Mouse (Mus musculus): Measurements from ENCODE around the gene Nop16.

Nop16 gene

DNA sequence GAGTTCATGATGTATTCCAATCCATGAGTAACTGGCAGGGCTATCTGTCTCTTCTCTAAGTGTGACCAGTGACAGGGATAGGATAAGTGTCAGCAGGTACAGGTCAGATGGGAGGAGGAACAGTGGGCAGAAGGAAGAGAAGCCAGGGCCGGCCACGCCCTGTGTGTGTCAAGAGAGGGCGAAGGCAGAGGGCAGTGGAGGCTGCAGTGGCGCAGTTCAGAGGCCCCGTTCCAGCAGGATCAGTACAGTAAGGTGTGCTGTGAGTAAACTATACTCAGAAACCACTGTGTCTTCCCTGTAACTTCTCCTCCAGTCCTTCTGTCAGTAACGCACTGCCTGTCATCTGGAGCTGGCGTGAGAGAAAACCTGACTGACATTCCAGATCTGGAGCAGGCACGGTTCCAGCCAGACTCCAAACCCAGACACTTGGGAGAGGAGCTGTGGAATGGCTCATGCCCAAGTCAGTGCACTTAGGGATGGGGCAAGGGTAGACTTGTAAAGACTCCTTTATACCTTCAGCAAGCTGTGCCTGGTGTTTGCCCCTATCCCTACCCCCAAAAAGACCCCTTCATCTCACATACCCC is 6.3 kb upstream of the Nop16 start:
- DNase-seq, result no peak

DNA sequence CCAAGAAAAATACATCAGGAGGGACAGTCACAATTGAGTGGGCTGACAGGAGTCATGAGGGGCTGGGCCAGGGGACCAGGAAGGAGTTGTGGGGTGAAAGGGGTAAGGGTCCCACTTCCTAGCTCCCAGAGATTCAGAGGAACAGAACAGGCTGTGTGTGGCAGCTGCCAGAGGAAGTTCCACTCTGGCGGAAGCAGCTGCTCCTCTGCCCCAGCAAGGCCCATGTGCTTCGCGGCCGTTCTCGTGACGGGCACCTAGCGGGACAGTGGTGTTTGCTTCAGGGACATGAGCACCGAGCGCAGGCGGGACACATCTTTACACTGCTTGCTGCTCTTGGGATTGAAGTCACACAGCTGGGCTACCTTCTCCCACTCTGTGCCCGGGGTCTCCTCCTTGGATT is 3.7 kb upstream of the Nop16 start:
- DNase-seq, result no peak

DNA sequence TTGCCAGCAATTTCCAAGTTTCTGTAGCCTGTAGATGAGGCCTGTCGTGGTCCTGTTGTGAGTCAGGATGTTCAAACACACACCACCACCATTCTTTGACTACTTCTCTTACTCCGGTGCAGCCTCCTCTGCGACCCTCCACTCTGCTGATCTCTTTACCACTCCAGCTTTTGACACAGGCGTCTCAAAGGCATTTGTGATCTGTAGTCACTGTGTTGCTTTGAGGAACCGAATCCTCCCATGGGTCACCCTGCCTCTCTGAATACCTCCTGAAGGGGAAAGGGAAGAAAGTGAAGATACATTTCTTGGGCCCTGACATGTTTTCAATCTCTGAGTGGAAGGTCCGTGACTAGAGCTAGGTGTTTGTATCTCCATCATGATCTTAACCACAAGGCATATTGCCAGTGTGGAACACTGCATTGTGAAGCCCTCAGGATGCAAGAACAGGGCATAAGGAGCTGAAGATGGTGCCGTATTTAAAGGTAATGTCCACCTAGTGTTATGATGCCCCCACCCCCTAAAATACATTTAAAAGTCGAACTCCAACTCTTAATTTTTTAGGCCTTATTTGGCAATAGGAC is 2.0 kb upstream of the Nop16 start:
- DNase-seq, result no peak

DNA sequence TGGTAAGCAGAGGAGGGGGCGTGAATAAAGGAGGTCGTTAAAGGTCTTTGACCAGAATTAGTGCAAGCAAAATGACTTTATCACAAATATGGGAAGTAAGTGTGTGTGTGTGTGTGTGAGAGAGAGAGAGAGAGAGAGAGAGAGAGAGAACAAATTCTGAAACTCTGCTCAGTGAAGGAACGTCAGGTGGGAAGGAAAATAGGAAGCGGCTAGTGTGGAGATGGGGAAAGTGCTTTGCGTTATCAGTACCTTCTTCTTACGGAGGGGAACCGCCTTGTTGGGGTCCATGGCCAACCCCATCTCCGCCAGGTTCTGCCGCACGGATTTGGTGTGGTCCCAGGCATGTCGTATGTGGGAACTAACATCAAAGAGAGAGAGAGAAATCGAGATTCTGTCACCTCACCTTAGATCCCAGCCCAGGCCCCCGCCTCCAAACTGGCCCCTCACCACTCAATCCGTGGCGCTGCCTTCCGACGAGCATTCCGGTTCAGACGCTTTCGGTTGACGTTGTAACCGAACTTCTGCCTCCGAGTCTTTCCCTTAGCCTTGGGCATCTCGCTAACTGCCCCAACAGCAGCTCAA is 385 bp downstream of the Nop16 start:
- no peak for DNase-seq

DNA sequence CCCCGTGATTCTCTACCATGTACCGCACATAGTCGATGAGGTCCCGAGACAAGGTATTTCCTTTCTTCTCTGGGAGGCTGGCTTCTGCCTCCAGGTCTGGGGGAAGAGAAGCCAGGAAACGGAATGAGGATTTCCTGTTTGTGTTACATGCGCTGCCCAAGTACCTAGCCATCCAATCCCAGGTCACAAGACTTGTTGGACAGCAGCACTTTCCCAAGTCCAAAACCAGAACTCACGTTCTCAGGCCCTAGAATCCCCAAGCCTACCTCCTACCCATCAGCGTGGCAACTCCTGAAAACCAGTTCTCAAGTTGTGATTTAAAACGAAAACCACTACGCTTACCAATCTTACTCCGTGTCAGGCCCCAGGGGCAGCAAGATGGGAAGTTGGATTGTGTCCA is 4.1 kb downstream of the Nop16 start:
- no peak for DNase-seq

DNA sequence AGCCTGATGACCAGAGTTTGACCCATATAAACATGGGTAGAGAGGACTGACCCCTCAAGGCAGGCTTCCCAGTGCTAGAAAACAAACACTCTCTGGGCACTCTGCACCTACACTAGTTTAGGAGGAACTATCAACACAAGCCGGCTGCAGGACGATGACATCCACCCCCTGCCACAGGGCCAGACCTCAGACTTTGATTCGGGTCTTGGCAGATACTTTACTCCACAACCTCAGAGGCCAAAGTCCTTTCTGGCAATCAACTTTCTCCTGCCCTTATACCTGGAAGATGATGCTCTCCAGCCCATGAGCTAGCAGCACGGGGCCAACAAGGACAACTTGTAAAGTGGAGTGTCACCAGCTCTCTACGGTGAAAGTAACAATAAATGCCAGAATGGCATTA is 7.0 kb downstream of the Nop16 start:
- DNase-seq, result no peak

DNA sequence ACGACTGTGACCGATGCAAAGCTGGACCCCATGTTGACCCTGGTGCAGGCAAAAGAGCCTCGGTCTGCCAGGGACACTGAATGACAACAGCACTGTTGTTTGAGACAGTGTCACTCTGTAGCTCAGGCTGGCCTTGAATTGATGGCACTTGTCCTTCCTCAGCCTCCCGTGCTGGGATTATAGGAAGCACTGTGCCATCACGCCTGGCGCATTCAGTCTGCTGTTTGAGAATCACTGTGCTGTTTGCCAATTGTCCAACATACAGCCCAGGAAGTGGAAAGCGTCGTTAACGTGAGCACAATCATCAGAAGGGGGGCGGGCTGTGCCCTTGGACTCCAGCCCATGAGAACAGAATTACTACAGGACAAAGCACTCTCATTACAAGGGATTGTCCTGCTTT is 7.8 kb downstream of the Nop16 start:
- no peak for DNase-seq

DNA sequence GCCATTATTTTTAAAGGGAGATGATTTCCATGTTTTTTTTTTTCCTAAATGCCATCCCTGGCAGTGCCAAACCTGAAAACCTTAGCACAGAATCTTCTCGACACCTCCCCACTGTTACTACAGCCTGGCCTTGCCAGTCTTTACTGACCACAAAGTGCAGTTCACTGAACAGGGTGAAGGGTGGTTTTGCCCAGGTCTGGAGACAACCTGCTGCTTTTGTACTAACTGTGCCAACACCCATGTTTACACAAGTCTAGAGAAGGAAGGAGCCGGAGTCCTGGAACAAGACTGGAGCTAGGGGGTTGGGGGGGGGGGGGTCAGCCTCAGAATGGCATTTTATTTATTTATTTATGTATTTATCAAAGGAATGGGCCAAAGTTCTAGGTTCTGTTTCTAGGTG is 8.5 kb downstream of the Nop16 start:
- DNase-seq, result no peak

DNA sequence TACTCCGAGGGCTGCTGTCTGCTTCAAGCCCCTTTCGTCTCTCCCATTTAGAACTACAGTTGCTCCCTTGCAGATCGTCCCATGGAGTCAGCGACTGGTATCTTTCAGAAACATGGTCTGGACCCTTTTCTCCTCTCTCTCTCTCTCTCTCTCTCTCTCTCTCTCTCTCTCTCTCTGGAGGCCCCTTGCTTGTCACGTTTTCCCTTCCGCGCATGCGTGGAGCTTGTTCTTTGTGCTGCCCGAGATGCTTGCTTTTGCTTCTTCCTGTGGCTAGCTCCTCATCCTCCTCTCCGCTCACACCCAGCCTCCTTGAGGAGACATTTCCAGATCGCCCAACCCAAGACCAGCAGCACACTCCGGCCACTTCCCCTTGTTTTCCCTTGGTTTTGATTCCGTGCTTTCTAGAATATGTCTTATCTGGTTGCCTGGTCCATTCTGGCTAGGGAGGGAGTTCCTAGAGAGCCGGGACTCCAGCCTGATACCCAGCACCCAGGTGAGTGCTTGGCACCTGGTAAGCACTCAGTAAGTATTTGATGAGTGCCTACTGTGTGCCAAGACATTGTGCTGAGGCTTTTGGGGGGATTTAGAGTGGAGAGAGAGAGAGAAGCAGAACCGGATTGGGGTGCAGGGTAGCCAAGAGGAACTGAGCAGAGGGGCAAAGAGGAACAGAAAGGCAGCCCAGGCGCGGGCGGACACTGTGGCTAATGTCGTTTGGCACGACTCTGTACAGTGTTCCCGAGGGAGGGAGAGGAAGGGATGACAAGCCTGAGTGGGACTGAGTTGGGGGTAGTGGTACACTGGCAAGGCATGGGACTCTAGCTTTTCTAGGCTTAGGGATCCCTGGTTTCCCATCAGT is 12.0 kb downstream of the Nop16 start:
- DNase-seq, result no peak

DNA sequence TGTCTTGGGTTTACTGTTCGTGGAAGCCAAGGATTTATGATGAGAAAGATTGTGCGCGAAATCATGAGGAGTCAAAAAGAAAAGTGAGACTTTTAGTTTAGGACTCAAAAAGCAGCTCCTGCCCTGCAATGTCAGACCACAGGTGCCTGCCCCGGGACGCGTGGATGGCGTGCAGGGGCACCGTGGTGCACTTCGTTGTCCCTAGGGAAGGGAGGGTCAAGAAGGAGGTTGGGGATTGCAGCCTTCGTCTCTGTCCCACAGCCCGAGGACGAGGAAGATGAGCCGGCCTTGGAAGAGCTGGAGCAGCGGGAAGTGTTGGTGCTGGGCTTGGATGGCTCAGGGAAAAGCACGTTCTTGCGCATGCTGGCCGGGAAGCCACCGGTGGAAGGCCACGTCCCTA is 14.4 kb downstream of the Nop16 start:
- DNase-seq, result no peak

DNA sequence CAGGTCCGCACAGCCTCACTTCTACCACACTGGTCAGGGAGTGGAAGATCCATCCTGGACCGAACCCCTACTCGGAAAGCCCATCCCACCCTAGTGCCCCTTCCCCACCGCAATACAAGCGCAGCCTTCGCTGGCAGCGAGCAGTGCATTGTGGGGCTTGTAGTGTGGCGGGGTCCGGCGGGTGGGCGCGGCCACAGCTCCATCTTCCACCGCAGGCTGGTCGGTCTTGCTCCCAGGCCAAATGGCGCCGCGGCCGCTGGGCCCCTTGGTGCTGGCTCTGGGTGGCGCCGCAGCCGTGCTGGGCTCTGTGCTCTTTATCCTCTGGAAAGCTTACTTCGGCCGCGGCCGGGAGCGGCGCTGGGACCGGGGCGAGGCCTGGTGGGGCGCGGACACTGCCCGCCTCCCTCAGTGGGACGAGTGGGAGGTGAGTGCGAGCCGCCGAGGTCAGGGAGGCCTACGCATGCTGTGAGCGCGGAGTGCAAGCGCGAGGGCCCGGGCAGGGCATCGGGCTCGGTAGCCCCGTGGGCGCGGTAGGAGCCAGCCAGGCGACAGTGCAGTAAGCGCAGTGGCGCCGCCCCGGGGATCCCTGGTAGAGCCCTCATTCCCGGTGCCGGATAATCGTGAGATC is 14.9 kb downstream of the Nop16 start, which contains the start of gene Arl10:
Gene Arl10 (plus strand): TSS at position 162 of the 628 bp plus-strand sequence.
- peak; percentile 91 for DNase-seq

DNA sequence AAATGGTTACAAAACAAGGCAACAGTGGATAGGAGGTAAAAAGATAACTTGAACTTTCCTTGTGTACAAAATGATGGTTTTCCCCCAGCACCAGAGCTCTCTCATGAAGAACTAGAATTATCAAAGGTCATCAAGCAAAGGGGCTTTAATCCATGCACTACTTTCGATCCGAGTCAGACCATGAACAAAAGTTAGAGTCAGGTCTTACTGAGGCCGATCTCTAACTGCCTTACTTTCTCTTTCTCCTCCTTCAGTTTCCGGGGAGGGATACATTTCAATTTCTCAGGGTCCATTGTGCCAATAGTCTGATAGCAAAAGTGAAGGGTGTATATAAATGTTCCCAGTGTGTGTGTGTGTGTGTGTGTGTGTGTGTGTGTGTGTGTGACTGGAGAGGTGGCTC is 17.3 kb downstream of the Nop16 start:
- no peak for DNase-seq

DNA sequence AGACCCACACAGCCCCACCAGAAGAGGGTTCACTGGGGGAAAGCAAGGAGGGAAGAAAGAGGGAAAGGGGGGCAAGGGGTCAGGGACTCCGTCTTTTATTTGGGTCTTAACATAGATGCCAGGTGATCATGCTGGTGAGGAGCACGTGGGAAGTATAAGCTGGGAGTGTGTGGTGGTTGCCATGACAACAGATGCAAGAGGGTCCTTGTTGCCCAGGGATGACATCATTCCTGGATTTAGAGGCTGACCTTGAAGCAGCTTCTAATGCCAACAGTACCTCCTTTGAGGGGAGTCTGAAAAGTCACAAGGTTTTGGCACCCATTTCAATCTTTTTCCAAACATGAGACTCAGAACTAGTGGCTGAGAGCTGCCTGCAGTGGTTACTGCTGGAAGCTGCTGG is 18.3 kb downstream of the Nop16 start:
- DNase-seq, result no peak

DNA sequence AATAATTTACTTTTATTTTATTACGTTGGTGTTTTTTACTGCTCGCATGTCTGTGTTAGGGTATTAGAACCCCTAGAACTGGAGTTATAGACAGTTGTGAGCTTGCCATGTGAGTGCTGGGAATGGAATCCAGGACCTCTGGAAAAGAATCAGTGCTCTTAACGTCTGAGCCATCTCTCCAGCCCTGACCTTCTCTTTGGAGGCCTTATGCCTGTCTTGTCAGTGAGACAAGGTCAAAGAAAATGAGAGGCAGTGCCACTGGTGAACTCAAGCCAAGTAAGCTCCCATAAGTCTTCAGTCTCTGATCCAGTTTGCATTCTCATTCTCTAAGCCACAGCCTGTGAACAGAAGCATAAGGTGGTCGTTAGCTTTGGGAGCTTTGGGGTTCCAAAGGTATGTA is 19.2 kb downstream of the Nop16 start:
- no peak for DNase-seq

DNA sequence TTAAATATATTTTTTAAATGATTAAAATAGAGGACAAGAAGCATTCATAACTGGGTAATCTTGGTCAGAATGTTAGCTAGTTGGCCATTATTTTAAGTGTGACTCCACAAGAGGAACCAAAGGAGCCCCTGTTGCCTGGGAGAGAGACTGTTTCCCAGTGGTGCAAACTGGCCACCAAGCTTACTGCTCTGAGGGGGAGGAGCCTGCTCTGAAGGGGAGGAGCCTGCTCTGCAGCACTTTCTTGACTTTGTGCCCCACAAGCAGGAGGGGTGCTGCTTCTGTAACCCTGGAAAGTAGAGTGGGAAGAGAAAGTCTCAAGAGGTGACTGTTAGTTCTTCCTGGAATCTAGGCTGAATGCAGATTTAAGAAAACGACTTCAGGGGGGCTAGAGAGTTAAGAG is 20.6 kb downstream of the Nop16 start:
- no peak for DNase-seq

DNA sequence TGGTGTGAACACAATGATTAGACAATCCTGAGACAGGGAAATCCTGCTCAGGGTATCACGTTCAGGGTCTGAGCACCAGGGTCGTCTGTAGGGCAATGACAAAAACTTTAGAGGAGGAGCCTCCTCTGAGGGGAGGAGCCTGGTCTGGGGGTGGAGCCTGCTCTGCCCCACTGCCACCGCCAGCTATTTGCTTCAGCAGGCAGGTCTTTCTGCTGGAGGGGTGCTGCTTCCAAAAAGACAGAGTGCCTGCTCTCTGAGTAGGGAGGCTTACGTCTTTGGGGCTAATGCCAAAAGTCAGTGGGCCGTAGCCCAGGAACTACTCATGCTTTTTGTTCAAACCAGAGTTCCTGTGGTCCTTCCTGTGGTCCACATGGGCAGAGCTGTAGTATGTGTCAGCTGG is 21.5 kb downstream of the Nop16 start:
- DNase-seq, result no peak

DNA sequence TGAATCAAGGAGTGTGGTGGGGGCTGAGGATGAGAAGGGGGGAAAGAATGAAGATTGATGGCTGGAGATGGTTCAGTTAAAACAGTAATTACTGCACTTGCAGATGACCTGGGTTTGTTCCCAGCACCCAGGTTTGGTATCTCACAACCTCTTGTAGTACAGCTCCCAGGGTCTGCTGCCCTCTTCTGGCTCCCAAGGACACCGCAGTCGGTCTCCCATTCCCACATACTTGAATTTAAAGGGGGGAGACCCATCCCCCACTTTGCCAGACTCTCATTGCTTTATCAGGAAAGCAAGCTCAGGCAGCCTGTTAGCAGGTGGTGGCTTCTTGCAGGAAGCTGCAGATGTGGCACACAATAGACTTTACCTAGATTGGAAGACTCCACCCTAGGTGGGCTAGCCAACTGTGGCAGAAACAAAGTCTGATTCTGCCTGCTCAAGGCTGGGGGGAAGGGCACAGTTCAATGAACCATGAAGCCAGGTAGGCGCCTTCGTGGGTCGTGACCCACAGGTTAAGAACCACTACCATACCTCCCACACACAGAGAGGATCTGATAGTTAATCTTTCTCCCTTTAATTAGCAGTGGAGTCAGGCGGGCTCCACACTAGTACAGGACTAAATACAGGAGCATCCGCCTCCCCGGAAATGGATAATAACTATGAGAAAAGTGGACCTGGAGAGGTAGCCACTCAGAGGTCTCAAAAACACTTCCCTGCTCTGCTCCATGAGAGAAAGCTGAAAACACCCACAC is 24.1 kb downstream of the Nop16 start:
- DNase-seq, result peak; percentile 65

DNA sequence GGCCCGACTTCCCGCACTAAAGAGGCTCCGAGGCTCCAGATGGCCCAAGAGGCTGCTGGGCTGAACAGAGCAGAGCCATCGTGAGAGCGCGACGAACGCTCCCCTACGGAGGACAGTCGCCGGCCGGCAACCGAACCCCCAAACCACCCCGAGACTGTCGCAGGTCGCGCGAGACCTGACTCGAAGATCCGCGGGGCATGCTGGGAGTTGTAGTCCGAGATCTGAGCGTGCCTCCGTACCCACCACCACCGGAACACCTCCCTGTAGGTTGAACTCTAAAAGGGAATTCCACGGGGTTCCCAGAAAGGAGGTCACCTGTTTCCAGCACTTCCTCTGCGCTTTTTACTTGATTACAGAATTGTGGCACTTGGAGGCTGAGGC is 24.7 kb downstream of the Nop16 start, which contains the start of gene 4833439L19Rik:
Gene 4833439L19Rik (minus strand): TSS at position 235 of the 381 bp plus-strand sequence.
- peak; percentile 99 for DNase-seq

DNA sequence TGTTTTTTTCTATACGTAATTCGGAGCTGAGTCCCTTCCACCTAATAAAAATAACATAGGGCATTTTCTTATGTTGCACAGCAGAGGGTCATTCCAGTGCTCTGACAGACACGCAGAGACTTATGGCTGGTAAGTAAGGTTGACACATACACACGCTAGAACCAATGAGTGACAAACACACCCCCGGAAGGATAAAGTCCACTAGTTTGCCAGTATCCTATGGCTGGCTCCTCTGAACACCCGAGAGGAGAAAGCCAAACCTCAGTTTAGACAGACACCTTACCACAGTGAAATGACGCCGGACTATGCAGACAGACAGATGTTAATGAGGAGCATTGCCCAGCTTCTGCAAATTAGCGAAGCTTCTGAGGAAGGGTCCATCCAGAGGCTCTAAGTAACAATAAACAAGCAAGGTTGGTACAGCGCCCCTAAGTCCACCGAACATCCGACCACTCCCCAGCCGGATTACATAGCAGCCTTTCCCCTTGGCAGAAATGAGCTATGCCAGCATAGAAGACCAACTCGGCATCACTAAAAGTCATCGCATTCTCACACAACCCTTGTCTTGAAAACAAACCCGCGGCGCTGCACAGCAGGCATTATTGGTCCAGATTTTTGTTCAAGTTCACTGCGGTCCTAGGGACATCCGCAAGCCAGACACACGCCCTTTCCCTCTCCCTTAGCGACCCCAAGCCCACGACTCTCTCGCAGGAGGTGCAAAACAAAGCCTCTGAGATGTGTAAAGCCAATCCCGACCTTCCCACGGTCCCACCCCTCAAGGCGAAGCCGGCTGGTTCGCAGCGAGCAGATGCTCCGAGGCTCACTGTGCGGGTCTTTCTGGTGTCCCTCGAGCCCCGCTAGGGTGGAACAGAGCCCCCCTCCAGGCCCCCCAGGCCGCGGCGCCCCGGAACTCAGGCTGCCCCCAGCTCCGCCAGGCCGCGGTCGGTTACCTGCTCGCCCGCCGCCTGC is 25.4 kb downstream of the Nop16 start:
- DNase-seq, result peak; percentile 48

DNA sequence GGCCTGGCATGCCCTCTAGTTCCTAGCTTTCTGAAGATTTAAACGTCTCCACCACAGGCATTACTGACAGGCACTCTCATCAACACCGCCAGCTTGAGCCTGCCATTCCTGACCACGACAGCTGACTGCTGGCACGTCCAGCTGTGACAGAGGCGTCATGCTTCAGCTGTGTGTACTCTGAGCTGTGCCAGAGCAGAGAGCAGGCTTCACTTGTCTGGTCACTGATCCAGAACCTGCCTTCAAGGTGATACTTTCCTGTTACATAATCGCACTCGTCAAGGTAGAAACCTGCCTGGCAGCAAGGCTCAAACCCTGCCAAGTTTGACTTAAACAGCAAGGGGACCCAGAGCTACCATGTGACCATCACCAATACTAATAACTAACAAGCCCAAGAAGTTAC is 27.3 kb downstream of the Nop16 start:
- no peak for DNase-seq

DNA sequence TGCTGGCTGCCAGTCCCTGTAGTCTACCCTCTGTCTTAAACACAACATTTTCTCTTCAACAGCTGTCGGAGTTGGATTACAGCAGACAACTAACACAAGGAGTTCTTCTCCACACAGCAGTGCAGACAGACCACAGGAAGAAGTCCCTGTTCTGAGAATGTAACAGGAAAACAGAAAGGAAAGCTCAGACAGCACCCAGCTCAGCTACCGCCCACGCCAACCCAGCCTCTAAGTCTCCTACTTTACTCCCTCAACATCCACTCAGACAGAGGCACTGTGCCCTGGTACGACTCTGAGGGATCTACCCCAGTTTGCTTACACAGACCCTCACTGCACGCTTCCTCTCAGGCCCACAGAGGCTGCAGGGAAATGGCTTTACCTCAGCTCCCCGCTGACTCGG is 29.3 kb downstream of the Nop16 start:
- DNase-seq, result no peak
